Mouse (Mus musculus): ENCODE measurements around the gene Tnfrsf11a. TPM values are rescaled to one million over a fixed set of nuclear protein-coding genes. Genes with fewer than 3 reads are reported as not detected.

The Tnfrsf11a gene
- 2.4 TPM for polyA plus RNA-seq (2014; fragmentation: Illumina TruSeq; extraction: RNeasy Lipid Tissue Mini Kit (QIAGEN cat#74804); ENCODE audit: low read depth, low replicate concordance)

DNA sequence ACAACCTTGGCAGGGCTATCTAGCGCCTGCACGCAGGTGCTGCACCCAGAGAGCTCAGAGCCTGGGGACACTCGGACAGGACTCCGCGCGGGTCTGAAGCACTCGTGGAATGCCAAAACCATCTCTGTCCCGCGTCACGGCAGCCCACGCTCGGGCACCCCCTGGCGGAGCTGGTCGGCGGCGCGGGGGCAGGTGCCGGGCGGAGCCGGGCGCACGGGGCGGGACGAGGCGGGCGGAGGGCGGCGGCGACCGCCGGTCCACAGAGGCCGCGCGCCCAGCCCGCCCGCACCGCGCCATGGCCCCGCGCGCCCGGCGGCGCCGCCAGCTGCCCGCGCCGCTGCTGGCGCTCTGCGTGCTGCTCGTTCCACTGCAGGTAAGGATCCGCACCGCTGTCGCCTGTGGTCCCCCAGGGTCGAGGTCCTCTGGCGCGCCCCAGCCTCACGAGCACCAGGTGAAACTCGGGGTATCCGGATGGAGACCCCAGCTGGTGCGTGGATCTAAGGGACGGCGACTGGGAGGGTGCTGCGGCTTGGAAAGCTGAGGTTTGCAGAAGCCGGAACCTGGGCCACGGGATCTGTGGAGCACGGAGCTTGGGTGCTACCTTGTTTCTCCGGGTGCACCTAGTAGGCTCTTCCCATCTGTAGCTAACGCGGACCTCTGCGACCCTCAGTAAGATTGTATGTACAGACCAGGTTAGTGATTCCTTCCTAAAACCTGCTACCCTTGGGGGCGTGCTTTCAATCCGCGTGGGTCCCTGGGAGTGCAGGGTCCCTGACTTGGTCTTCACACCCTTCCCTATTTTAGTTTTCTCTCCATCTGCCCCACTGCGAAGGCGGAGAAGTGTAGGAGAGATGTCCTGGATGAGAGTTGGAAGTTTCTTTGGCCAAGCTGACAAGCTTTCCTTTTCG, at the start of gene Tnfrsf11a:
Gene Tnfrsf11a, plus strand, starts transcription at position 262 of the 908 bp plus-strand sequence.

Other genes with a start within 250 kb of the Tnfrsf11a start
- gene Pign, start 117.0 kb upstream of the Tnfrsf11a start, polyA plus RNA-seq (2014; fragmentation: Illumina TruSeq; extraction: RNeasy Lipid Tissue Mini Kit (QIAGEN cat#74804); ENCODE audit: low read depth, low replicate concordance), result 13.3 TPM
- 32.4 TPM for gene Relch, start 116.9 kb upstream of the Tnfrsf11a start, polyA plus RNA-seq (2014; fragmentation: Illumina TruSeq; extraction: RNeasy Lipid Tissue Mini Kit (QIAGEN cat#74804); ENCODE audit: low read depth, low replicate concordance)
- 11.7 TPM for gene Zcchc2, start 209.7 kb downstream of the Tnfrsf11a start, polyA plus RNA-seq (2014; fragmentation: Illumina TruSeq; extraction: RNeasy Lipid Tissue Mini Kit (QIAGEN cat#74804); ENCODE audit: low read depth, low replicate concordance)